Mouse (Mus musculus): ENCODE measurements at regions not wholly inside any gene's neighbourhood (a gene's known extent, or its start where the extent isn't known, plus 50 kb on each side); places are given as distances from the start of the nearest gene placed in this dataset.
A peak's percentile ranks its signal among the peaks of the same experiment; 100 is the strongest.

DNA sequence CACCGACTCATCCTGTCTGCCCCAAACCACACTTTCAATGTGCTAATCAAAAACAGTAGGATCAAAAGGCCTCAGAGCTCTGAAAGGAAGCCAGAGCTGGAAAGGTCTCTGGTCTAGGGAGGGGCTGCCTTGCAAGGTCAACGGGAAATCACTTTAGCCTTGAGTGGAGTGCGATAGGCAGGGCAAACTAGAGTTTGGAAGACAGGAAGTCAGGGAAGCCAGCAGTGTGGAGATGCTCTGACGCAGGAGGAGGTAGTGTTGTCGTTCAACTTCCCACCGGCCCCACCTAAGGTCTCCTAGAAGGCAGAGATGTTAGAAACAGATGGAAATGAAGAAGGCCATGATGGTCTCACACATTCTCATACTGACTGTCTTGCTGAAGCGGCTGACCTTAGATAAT, 52.0 kb upstream of the Trp53i11 start:
- no peak for DNase-seq
- intact Hi-C loops (cut with DNase I): no loop called here

DNA sequence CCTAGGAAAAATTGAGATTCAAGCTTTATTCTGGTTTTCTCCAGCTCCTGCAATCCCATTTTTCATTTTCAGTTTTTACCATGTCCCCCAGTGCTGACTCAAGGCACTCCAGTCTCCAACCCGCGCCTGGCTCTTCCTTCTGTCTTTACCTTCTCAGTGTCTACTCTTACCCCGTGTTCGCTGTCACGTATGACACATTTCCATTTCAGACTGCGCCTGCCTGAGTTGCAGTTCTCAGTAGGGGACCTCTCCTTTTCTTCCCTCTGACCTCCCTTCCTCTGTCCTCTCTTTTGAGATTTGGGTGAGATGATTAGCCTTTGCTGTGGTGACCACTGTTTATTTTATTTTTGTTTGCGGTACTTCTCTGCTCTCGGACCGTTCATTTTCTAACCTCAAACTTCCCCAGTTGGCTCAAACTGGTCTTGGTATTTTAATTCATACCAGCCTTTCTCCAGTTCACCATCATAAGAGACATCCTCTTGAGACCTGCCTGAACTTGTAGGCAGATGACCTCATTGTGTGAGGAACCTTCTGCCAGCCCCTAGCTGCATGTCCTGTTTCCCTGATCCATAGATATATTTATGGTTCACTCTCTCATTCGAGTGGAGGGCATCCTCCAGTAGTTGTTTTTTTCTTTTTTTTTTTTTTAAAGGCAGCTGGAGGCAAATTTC, 53.9 kb upstream of the Trp53i11 start:
- no peak for DNase-seq
- intact Hi-C loops (cut with DNase I): no loop called here

DNA sequence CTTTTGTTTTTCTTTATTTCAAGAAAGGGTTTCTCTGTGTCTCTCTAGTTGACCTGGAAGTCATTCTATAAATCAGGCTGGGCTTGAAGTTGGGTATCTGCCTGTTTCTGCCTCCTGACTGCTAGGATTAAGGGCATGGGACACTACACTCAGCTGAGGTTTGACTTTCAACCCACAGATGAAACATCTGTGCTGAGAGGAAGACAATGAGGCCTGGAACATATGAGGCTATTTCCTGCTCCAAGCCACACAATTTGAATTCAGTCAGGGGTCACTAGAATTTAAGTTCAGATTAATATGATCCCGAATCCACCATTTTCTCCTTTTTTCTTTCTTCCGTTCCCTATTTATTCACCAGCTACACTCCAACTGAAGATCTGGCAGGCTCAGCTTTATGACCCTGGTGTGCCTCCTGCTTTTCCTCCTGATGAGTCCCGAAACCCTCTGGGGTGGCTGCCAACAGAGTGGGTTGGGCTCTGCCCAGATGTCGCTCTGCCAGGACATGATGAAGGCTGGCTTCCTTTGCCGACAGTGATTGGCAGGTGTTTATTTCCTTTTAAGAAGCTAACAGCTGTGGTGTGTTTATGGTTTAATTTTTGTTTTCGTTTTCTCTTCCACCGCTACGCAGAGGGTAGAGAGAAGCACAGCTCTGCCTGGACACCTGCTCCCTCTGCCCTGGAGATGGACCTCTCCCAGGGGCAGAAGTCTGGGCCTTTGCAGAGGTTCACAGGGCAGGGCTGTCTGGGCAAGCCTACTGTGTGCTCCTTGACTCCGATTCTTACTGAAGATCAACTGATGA, 55.3 kb upstream of the Trp53i11 start:
- intact Hi-C loops (cut with DNase I): no loop called here
- peak; percentile 80 for DNase-seq

DNA sequence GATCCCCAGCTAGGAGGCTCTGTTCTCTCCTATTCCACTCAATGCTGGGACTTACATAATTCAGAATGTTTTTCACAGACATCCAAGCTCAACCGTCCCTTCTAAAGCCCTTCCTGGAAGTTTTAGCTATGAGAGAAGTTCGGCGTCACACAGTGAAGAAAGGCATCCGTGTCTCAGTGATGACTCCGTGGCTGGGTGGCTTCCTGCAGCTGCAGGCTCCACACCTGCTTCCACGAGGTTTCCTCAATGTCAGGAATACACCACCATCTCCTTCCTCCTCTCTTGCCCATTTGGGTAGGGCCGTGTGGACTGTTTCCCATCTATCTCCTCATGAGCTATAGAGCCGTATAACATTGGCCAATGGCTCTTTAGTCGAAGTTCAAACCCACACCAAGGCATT, 56.1 kb upstream of the Trp53i11 start:
- intact Hi-C loops (cut with DNase I): no loop called here
- DNase-seq: no peak

DNA sequence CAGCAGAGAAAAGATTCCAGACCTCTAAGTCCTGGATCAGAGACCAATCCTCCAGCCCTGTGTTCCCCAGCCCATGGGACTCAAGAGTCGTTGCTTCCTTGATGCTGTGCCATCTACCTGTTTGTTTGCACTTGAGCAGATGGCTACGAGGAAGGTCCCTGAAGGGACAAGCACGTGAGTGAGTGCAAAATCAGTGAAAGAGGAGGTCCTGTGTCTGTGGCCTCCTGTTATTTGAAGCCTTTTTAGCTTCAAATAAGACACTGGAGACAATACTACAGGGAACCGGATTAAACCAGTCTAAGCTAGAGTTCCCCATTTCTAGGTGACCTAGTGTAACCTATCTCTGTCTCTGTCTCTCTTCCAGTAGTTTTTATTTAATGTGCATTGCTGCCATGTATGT, 58.2 kb upstream of the Trp53i11 start:
- DNase-seq: no peak
- intact Hi-C loops (cut with DNase I): no loop called here

DNA sequence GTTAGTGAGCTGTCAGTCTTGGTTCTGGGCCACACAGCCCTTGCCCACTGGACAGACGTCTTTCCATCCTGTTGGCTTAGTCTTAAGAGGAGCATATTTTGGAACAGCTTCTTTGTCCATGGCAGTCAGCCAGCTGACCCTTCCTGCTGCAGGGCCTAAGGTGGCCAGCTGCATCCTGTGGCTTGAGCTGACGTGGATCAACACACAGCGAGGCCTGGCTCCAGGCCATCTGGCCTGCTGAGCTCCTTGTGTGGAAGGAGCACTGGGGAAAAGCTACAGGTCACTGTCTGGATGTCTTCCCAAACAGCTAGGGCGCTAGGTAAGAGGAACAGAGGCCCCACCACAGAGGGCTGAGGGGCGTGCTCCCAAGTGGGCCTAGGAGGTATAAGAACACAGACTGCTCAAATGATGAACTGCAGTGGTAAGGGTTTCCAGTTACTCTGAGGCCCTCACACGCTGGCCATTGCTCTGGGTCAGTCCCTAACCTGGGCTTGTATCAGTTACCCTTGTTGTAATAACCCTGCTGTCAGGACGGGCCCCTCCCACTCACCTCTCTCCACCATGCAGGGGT, 60.7 kb upstream of the Trp53i11 start:
- peak; percentile 85 for DNase-seq

DNA sequence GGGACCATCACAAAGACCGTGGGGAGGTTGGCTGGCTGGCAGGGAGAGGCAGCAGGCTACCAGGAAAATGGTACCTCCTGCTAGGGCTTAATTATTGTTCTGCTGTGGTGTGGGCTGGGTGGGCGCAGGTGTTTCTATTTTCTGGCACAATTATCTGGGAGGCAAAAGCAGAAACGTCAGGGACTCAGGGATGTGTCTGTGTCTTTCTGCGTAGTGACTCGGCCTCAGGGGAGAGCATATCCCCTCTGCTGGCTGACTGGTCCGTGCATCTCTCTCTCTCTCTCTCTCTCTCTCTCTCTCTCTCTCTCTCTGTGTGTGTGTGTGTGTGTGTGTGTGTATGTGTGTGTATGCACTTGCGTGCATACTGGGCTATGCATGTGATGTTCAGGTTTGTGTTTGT, 61.2 kb upstream of the Trp53i11 start:
- intact Hi-C loops (cut with DNase I): no loop called here
- peak; percentile 39 for DNase-seq

More for the DNA sequence above, 60.7 kb upstream of the Trp53i11 start:
- intact Hi-C loops (cut with DNase I): no loop called here

DNA sequence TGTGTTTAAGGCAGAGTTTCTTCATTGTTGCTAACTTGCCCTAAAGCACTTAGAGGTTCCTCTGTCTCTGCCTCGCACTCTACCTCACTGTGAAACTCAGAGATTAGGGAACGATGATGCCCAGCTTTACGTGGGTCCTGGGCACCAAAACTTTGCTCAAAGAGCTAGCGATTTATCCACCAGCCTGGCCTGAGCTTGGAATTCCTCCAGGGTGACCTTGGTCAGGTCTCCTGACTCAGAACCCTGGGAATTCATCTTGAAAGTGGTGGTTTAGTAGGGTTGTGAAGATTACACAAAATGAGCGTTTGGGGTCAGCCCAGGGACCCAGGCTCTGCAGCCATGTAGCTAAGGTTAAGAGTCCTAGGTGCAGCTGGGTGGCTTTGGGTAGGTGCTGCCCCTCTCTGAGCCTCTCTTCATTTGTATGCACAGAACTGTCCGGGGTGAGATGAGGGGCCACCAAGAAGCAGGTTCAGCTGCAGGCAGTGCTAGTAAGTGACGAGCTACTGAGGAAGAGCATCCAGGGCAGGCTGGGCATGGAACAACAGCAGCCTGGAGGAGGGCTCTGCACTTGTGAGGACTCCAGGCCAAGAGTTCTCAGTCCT, 62.4 kb upstream of the Trp53i11 start:
- intact Hi-C loops (cut with DNase I): no loop called here
- DNase-seq: no peak

DNA sequence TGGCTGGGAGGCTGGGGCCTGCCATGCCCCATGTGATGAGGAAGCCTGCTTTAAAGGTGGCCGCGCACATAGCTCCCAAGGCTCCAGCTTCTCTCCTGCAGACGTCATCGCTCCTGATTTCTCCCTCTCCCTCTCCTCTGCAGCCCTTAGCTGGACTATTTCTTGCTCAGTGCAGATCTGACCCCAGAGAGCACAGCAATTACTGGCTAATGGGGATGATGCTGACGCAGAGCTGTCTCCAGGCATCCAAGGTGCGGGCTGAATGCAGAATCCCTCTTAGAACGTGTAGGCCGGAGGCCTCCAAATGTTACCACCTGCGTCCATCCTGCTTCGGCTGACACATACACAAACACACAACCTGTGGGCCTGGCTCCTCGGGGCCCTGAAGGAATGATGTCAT, 63.5 kb upstream of the Trp53i11 start:
- no peak for DNase-seq
- intact Hi-C loops (cut with DNase I): no loop called here

DNA sequence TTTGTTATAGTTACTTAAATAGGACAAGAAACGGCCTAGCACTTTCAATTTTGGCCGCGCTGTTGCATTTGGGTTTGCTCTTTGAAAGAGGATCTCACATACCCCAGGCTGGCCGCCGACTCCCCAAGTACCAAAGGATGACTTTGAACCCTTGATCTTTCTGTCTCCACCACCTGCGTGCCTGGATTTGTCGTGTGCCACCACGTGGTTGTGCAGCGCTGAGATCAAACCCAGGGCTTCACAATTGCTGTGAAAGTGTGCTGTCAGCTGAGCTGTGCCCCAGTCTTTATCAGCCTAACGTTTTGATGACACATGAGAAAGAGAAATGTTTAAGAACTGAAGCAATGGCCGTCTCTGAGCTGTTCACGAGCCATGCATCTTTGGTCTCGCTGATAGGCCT, 67.0 kb upstream of the Trp53i11 start:
- intact Hi-C loops (cut with DNase I): no loop called here
- no peak for DNase-seq

DNA sequence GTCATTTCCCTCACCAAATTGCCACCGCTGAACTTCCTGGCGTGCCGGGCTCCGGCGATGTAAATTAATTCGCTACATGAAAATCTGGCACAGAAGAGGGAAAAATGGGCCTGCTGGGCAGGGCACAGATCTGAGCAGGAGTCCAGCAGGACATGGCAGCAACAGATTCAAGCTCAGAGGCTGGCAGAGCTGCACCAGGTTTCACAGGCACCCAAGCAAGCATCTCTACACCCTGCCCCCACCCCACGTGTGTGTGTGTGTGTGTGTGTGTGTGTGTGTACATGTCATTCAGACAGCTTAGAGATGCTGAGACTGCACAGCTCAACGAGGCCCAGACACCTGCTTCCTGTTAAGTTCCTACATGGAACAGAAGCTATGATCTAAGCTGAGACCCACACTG, 68.3 kb upstream of the Trp53i11 start:
- intact Hi-C loops (cut with DNase I): no loop called here
- DNase-seq: peak; percentile 51

DNA sequence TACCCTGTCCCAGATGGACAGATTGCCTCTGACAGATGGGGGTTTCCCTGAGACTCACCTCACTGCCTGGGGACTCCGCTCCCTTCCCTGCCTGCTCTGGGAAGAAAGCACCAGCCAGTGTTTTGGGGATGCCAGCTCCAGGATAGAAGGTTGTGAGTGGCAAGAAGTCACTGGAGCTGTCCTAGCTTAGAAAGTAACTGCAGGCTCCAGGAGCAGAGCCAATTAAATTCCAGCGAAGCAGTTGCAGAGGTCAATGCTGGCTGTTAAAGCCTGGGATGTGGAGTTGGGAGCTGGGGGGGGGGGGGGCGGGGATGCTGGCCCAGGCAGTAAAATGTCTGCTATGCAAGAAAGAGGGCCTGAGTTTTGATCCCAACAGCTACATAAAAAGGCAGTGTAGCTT, 69.3 kb upstream of the Prdm11 start:
- intact Hi-C loops (cut with DNase I): no loop called here
- no peak for DNase-seq

DNA sequence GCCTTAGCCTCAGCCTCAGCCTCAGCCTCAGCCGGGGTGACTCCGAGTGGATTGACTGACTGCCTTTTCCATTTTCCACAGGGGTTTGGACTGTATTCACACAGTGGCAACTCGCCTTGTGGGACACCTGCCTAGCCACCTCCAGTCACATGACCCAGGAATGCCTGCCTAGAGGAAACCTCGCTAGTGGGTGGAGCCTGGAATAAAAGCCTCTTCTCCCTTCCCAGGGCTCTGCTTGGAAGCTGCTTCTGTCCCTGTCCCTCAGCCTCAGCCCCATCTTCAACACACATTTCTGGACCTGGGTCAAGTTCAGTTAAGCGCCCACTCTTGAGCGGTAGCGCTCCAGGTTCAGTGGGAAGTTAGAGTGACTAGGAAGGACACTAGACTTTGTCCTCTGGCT, 68.0 kb upstream of the Prdm11 start:
- DNase-seq: no peak
- intact Hi-C loops (cut with DNase I): no loop called here

DNA sequence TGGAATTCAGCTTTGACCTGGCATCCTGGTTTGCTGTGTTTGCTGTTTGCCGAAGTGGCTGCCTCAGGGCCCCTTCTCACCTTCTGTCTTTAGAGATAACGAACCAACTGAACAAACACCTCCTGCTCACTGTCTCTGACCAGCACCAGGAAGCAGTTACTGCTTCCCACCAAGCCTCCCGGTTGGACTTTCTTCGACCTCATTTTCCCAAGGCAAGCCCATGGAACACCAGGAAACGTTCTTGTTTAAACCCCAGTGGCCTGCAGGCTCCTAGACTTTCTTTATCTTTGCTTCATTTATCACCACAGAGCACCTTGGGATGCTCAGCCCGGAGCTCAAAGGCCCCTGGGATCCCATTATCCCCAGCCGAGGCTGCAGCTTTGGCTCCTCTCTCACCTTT, 66.4 kb upstream of the Prdm11 start:
- intact Hi-C loops (cut with DNase I): no loop called here
- DNase-seq: no peak

DNA sequence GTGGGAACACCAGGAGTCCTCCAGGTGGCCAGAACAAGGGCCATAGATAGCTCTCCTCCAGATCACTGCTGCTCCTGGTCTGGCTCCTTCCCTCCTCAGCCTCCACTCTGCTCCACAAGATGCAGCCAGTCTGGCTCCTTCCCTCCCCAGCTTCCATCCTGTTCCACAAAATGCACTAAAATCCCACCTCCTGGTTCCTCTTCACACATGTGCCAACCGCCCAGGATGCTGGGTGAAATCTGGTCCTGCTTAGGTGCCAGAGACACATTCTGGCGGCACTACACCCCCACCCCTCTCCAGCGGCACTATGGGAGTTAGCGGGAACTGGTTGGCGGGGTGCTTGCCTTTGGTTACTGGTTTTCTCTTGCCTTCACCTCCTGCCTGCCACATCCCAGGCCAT, 64.9 kb upstream of the Prdm11 start:
- peak; percentile 46 for DNase-seq

DNA sequence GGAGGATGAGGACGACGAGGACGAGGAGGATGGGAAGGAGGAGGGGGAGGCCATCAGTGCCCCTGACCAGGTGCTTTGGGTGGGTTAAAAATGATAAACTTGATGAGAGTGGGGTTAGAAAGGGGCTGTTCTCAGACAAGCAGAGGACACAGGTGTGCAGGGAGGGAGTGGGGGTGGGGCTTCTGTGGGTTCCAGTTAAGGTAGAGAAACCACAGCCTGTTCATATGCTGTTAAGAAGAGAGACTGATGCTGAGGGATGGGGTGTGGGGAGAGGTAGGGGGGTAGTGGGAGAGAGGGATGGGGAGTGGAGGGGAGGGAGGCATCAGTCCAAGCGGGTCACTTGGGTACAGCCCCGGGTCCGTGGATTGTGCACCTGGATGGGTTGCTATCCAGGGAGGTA, 60.6 kb upstream of the Prdm11 start:
- intact Hi-C loops (cut with DNase I): no loop called here
- no peak for DNase-seq

More for the DNA sequence above, 64.9 kb upstream of the Prdm11 start:
- intact Hi-C loops (cut with DNase I): no loop called here

DNA sequence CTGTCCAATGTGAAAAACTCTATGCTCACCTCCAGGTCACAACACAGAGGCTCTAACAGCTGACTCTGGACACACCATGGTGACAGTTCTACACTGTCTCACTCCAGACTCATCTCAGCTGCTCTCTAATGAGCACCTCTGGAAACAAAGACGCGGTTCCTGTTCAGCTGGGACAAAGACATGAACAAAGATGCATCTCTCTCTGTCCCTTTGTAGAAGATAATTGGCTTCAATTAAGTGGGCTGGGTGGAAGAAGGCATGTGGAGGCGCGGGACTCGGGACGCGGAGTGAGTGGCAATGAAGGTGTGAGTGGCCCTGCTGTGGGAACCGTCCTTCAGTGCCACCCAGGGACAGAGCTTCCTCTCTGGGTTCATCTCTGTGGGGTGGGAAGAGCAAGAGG, 56.0 kb upstream of the Prdm11 start:
- intact Hi-C loops (cut with DNase I): no loop called here
- DNase-seq: no peak

DNA sequence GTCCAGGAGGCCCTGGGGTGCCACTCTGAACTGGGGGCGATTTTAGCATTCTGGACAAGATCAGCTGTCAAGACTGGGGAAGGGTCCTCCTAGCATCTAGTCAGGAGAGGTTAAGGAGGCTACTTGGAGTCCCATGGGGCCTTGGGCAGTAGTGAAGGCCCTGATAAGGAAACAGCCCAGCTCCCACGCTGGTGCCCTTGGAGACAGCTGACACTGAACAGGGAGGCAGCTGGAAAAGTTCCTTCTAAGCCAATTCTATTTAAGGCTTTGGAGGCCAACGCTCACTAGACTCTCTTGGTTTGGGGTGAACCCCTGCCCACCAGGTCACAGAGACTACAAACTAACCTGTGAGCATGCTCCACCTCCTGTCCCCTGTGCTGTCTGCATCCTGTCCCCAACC, 53.8 kb upstream of the Prdm11 start:
- intact Hi-C loops (cut with DNase I): no loop called here

DNA sequence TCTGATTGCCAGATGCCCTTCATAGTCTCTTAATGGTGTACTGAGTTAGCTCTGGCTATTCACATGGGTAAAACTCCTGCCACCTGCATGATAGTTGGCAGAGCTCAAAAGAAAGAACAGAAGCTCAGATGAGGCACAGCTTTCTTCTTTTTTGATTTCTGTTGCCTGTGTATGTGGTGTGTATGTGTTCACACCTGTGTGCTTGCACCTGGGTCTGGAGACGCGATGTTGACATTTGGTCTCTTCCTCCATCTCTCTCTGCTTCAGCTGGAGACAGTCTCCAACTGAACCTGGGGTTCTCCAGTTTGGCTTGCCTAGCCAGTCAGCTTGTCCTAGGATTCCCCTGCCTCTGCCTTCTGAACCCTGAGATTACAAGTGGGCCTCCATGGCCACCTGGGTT, 51.0 kb upstream of the Prdm11 start:
- no peak for DNase-seq
- intact Hi-C loops (cut with DNase I): no loop called here

More for the DNA sequence above, 53.8 kb upstream of the Prdm11 start:
- DNase-seq: no peak

DNA sequence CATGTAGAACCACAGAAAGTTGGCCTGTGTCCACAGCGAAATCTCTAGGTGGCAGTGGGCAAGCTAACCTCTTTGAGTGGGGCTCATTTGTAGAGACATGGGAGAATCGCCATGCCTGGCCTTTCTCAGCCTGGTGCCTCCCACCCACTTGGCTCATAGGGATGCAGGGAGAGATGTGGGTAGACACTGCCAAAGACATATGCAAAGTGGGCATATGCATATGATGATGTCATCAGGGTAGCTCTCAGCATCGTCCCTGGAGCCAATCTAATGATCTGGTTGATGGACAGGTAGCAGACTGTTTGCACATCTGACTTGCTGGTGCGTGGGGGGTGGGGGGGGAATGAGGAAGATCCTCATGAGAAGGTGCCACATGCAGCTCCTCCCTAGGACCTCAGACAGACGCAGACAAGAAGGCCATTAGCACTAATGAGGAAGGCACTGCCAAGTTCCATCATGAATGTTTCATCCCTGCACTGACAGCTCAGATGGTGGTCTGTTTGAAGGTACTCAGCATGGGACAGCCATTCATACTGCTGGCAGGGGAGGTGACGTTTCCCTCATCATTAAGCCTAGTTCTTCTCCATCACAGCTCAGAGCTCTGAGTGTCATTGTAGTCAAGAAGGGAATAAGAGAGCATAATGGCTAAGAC, 50.2 kb upstream of the Prdm11 start:
- intact Hi-C loops (cut with DNase I): no loop called here
- peak; percentile 44 for DNase-seq
